Mouse (Mus musculus) testis, adult 2 months (tissue): ENCODE results near the gene Tut4. TPM values are rescaled to one million over a fixed set of nuclear protein-coding genes. Genes with fewer than 3 reads are reported as not detected.

Experiments
- H3K27ac ChIP-seq: fragments of 200-500 bp; 2 replicates; pipeline ENCODE4 v1.5.1; 2012; ENCODE audit warnings: low read depth, low read length; ENCODE audit not compliant: control insufficient read depth, insufficient read depth
- H3K27me3 ChIP-seq: fragments of 200-500 bp; 2 replicates; pipeline ENCODE4 v1.6.1; 2012; ENCODE audit warnings: mild to moderate bottlenecking, low read length, moderate library complexity; ENCODE audit not compliant: control insufficient read depth, insufficient read depth
- H3K36me3 ChIP-seq: fragments of 200-500 bp; 2 replicates; pipeline ENCODE4 v1.6.1; 2012; ENCODE audit warnings: mild to moderate bottlenecking, low read length; ENCODE audit not compliant: control insufficient read depth, insufficient read depth
- H3K4me1 ChIP-seq: fragments of 200-500 bp; 2 replicates; pipeline ENCODE4 v1.6.1; 2012; ENCODE audit warnings: low read length; ENCODE audit not compliant: control insufficient read depth, insufficient read depth
- H3K4me3 ChIP-seq: fragments of 200-500 bp; 2 replicates; pipeline ENCODE4 v1.5.1; 2012; ENCODE audit warnings: low read depth, mild to moderate bottlenecking, low read length, moderate library complexity, mixed read lengths; ENCODE audit not compliant: control insufficient read depth
- CTCF ChIP-seq: fragments of 200-500 bp; IDR thresholded peaks from 2 replicates; pipeline ENCODE4 v1.5.1; 2012; ENCODE audit warnings: low read depth, mild to moderate bottlenecking, inconsistent platforms, low read length, moderate library complexity; ENCODE audit not compliant: control insufficient read depth, insufficient read depth, insufficient replicate concordance
- POLR2A ChIP-seq: fragments of 200-500 bp; IDR thresholded peaks from 2 replicates; pipeline ENCODE4 v1.6.1; 2012; ENCODE audit warnings: low read depth, mild to moderate bottlenecking, inconsistent platforms, low read length, moderate library complexity; ENCODE audit not compliant: control insufficient read depth
- polyA plus RNA-seq: library from polyadenylated mRNA; depleted of rRNA; stranded (reverse); fragments of >200 nt; gene quantifications from 2 replicates; pipeline ENCODE4 v1.2.3, GENCODE M21; 2012; rRNA removed

Gene Tut4
- polyA plus RNA-seq, 1 experiment: 49.2 TPM

- no peak overlapping the region for H3K4me3 ChIP-seq
- no peaks in the 10 kb centered on the region for H3K36me3 ChIP-seq
- H3K27me3 ChIP-seq: no peaks in the 10 kb centered on the region
- no peak overlapping the region for H3K27ac ChIP-seq
- H3K4me1 ChIP-seq: no peaks in the 10 kb centered on the region
- no peak for TF ChIP-seq POLR2A
- TF ChIP-seq CTCF: no peak
These were observed 139.1 kb downstream of the Tut4 start for GRCm38 (mm10) chr4:108598306-108598705.

- H3K4me1 ChIP-seq: no peaks in the 10 kb centered on the region
- H3K27ac ChIP-seq: no peak overlapping the region
- TF ChIP-seq POLR2A (no peak), CTCF (no peak)
- no peaks in the 10 kb centered on the region for H3K36me3 ChIP-seq
- no peak overlapping the region for H3K4me3 ChIP-seq
- H3K27me3 ChIP-seq: no peaks in the 10 kb centered on the region
These were observed 142.6 kb downstream of the Tut4 start for GRCm38 (mm10) chr4:108601870-108602269.

GRCm38 (mm10) chr4:108608651-108609050 lies 149.4 kb downstream of the Tut4 start:
- no peaks in the 10 kb centered on the region for H3K4me1 ChIP-seq
- no peak for TF ChIP-seq POLR2A
- no peak for TF ChIP-seq CTCF
- no peak overlapping the region for H3K4me3 ChIP-seq
- H3K27me3 ChIP-seq: no peaks in the 10 kb centered on the region
- no peak overlapping the region for H3K27ac ChIP-seq
- no peaks in the 10 kb centered on the region for H3K36me3 ChIP-seq

Other genes starting within 250 kb of the Tut4 start
- 2.8 and 4.2 TPM in 2 replicates for gene Zyg11a, start 241.4 kb upstream of the Tut4 start, polyA plus RNA-seq
- 2.0 and 2.5 TPM in 2 replicates for gene Zyg11b, start 158.3 kb upstream of the Tut4 start, polyA plus RNA-seq
- gene Coa7, start 131.3 kb upstream of the Tut4 start, polyA plus RNA-seq: 3.6 and 3.7 TPM in 2 replicates
- 0.43 TPM in 1 of 2 replicates, not detected in the other for gene Shisal2a, start 76.1 kb upstream of the Tut4 start, polyA plus RNA-seq
- gene Gpx7, start 52.5 kb upstream of the Tut4 start, polyA plus RNA-seq: 1.1 and 1.6 TPM in 2 replicates
- gene Prpf38a, start 119.9 kb downstream of the Tut4 start, polyA plus RNA-seq: 11.7 and 14.1 TPM in 2 replicates
- 3.4 and 4.1 TPM in 2 replicates for gene Orc1, start 120.0 kb downstream of the Tut4 start, polyA plus RNA-seq
- gene Cc2d1b, start 160.5 kb downstream of the Tut4 start, polyA plus RNA-seq: 33.9 and 37.8 TPM in 2 replicates